Comparison of ENCODE assay signal across 24 mouse cellular contexts in genomic region chr16:59565631-59566030, GRCm38 (mm10). TPM values are rescaled to one million over a fixed set of nuclear protein-coding genes. Genes with fewer than 3 reads are reported as not detected.
DNase-seq lines count a peak whose midpoint lies in the region; ATAC-seq and TF ChIP-seq lines count a peak whose summit lies in the region.
"Had no signal": no experiment of that assay in that cellular context is flagged by ENCODE, and none has a peak within 500 bp of the region (broad histone marks: within the 10 kb centered on the region; RNA-seq: fewer than 3 reads in every experiment).

No protein-coding gene starts in this region.

- no peak for TF ChIP-seq CTCF in stomach, postnatal 0 days (IDR thresholded peaks at IDR 0.05; ENCODE audit: low read depth)
- TF ChIP-seq CTCF in intestine, postnatal 0 days (IDR thresholded peaks at IDR 0.05; ENCODE audit: low read depth) = no peak

- in situ Hi-C loops in ES-E14 (cut with MboI; ENCODE audit: low sequenced_read_pairs in 2 of 2, unreplicated experiment in 2 of 2) = no loop called here

- H3K4me3 ChIP-seq in ES-E14 (ENCODE audit: insufficient read depth in 1 of 2, low read depth in 1 of 2, low read length in 2 of 2, poor library complexity in 1 of 2, severe bottlenecking in 1 of 2) = no peak overlapping the region
- H3K4me3 ChIP-seq in stomach, postnatal 0 days (ENCODE audit: low read depth, low read length) = no peak overlapping the region
- no peak overlapping the region for H3K4me3 ChIP-seq in intestine, postnatal 0 days (ENCODE audit: low read depth, low read length)
- H3K4me3 ChIP-seq: embryonic facial prominence, embryonic 10.5 days; embryonic facial prominence, embryonic 12.5 days; forebrain, embryonic 13.5 days; forebrain, embryonic 15.5 days had no signal

- no peak for TF ChIP-seq EP300 in stomach, postnatal 0 days (optimal IDR thresholded peaks at IDR 0.05)

- peaks cover 4 to 19% of the 10 kb centered on the region in 2 experiments for H3K4me1 ChIP-seq in ES-E14 (ENCODE audit: control insufficient read depth in 2 of 2, insufficient read depth in 2 of 2, low read length in 2 of 2, poor library complexity in 1 of 2)
- H3K4me1 ChIP-seq in stomach, postnatal 0 days (replicated peaks; ENCODE audit: control insufficient read depth, insufficient read depth) = peaks cover 3% of the 10 kb centered on the region; the same call in 1 of the 2 replicates
- no peaks in the 10 kb centered on the region for H3K4me1 ChIP-seq in intestine, postnatal 0 days (replicated peaks; ENCODE audit: control insufficient read depth, insufficient read depth, low read length)
- H3K4me1 ChIP-seq: embryonic facial prominence, embryonic 10.5 days; forebrain, embryonic 13.5 days; forebrain, embryonic 15.5 days had no signal

- no peak overlapping the region for H3K4me2 ChIP-seq in stomach, postnatal 0 days (replicated peaks; ENCODE audit: low read depth)
- no peak overlapping the region for H3K4me2 ChIP-seq in intestine, postnatal 0 days (replicated peaks; ENCODE audit: low read depth)
- H3K4me2 ChIP-seq: embryonic facial prominence, embryonic 12.5 days; forebrain, embryonic 13.5 days; forebrain, embryonic 15.5 days had no signal

- no peak overlapping the region; the same call in 1 of the 2 replicates for H3K27ac ChIP-seq in ES-E14 (ENCODE audit: insufficient read depth, low read depth, low read length, poor library complexity, severe bottlenecking)
- 0 out of 2 replicates have a peak overlapping the region, but pooled peaks have one; percentile 2 for H3K27ac ChIP-seq in stomach, postnatal 0 days (replicated peaks)
- no peak overlapping the region for H3K27ac ChIP-seq in intestine, postnatal 0 days (ENCODE audit: low read depth, low read length)
- H3K27ac ChIP-seq: embryonic facial prominence, embryonic 10.5 days; embryonic facial prominence, embryonic 12.5 days; forebrain, embryonic 13.5 days; forebrain, embryonic 15.5 days had no signal

- no peak overlapping the region for H3K9ac ChIP-seq in ES-E14 (ENCODE audit: insufficient read depth, low read depth, low read length, poor library complexity, severe bottlenecking)
- no peak overlapping the region for H3K9ac ChIP-seq in stomach, postnatal 0 days (ENCODE audit: low read length)
- H3K9ac ChIP-seq in intestine, postnatal 0 days (ENCODE audit: low read depth, low read length) = no peak overlapping the region
- H3K9ac ChIP-seq: embryonic facial prominence, embryonic 12.5 days; forebrain, embryonic 13.5 days; forebrain, embryonic 15.5 days; forebrain, postnatal 0 days had no signal

- DNase-seq in heart, adult 11 months = peak; percentile 30
- DNase-seq in heart, postnatal 36 days = no peak
- peak; percentile 40 for DNase-seq in ES-E14 (ENCODE audit: low read depth, low spot score)
- DNase-seq in WW6 (ENCODE audit: low read depth, low spot score) = peak; percentile 22
- no peak for DNase-seq in stomach, postnatal 0 days (ENCODE audit: low spot score)
- no peak for DNase-seq in lung, postnatal 10 days
- no peak for DNase-seq in cerebellum, adult 9-11 months
- DNase-seq: adrenal gland, postnatal 10 days; adrenal gland, postnatal 25 days; B cell, adult 2 months; cerebellum, adult 11 months; cerebellum, adult 18-20 months; cerebellum, adult 8-10 months; cerebellum, postnatal 10 days; cerebellum, postnatal 25 days; forebrain, postnatal 0 days had no signal

- H3K27me3 ChIP-seq in stomach, postnatal 0 days (ENCODE audit: control insufficient read depth, insufficient read depth, low read length) = no peaks in the 10 kb centered on the region
- no peaks in the 10 kb centered on the region for H3K27me3 ChIP-seq in intestine, postnatal 0 days (replicated peaks; ENCODE audit: control insufficient read depth, insufficient read depth, low read length)
- H3K27me3 ChIP-seq: CH12.LX; embryonic facial prominence, embryonic 12.5 days; forebrain, embryonic 13.5 days; forebrain, embryonic 15.5 days had no signal

- WGBS in stomach, postnatal 0 days = 77% methylated on average over 2 of the region's 2 CpGs
- WGBS in intestine, postnatal 0 days = 88% methylated on average over 2 of the region's 2 CpGs

- H3K36me3 ChIP-seq in ES-E14 (ENCODE audit: control insufficient read depth, insufficient read depth, low read length, poor library complexity, severe bottlenecking) = no peaks in the 10 kb centered on the region
- no peaks in the 10 kb centered on the region for H3K36me3 ChIP-seq in stomach, postnatal 0 days (ENCODE audit: control insufficient read depth, insufficient read depth, low read length)
- peaks cover 5% of the 10 kb centered on the region for H3K36me3 ChIP-seq in intestine, postnatal 0 days (ENCODE audit: control insufficient read depth, insufficient read depth)
- H3K36me3 ChIP-seq: embryonic facial prominence, embryonic 12.5 days; forebrain, embryonic 15.5 days had no signal

- no peaks in the 10 kb centered on the region for H3K9me3 ChIP-seq in ES-E14 (ENCODE audit: control insufficient read depth, insufficient read depth, low read depth, low read length)
- no peaks in the 10 kb centered on the region for H3K9me3 ChIP-seq in stomach, postnatal 0 days (ENCODE audit: control insufficient read depth, low read length)
- no peaks in the 10 kb centered on the region for H3K9me3 ChIP-seq in intestine, postnatal 0 days (ENCODE audit: control insufficient read depth)
- H3K9me3 ChIP-seq: embryonic facial prominence, embryonic 10.5 days; embryonic facial prominence, embryonic 12.5 days; forebrain, embryonic 13.5 days; forebrain, embryonic 15.5 days had no signal

- intact Hi-C loops in heart, postnatal 36 days (cut with DNase I) = no loop called here

- ATAC-seq in stomach, postnatal 0 days (ENCODE audit: low FRiP score, low TSS enrichment) = no peak
- no peak for ATAC-seq in intestine, postnatal 0 days
- ATAC-seq: activated CD4-positive, CD25-positive, alpha-beta regulatory T cell, adult 4 months; CD4-positive, CD25-positive, alpha-beta regulatory T cell, adult 4 months; forebrain, embryonic 13.5 days; forebrain, embryonic 15.5 days; forebrain, postnatal 0 days had no signal

TF ChIP-seq in ES-E14, 5 proteins besides CTCF, POLR2A, EP300 and RAD21:
- TF ChIP-seq ZNF384 (IDR thresholded peaks at IDR 0.05; ENCODE audit: low read depth, low read length) (no peak), ZC3H11A (IDR thresholded peaks at IDR 0.05; ENCODE audit: borderline replicate concordance, low read depth, low read length) (no peak), MAFK (IDR thresholded peaks at IDR 0.05; ENCODE audit: insufficient read depth, low read depth, low read length) (no peak), CHD2 (IDR thresholded peaks at IDR 0.05; ENCODE audit: low read depth, low read length) (no peak), HCFC1 (IDR thresholded peaks at IDR 0.05; ENCODE audit: borderline replicate concordance, insufficient read depth, low read length) (no peak)

RNA-seq across cellular contexts. Expression of gene Crybg3, which starts 35.1 kb away (rescaled TPM):
- 10 to 100 TPM; 65.4 to 90.1 TPM for total RNA-seq in heart, postnatal 36 days (2021)
- total RNA-seq in ES-E14 (2012; rRNA removed) = 10.2 and 12.1 TPM in 2 replicates
- 6.3 and 7.3 TPM in 2 replicates for polyA plus RNA-seq in stomach, postnatal 0 days (2015; fragmentation: Nextera tagmentation; extraction: Ambion mirVana)
- polyA plus RNA-seq in intestine, postnatal 0 days (2015; fragmentation: Nextera tagmentation; extraction: Ambion mirVana) = 3.1 and 3.2 TPM in 2 replicates

Comparison
In these comparisons a context has a peak if more than half of its experiments do, and no peak if none do; other contexts are left out.
1. DNase-seq: peak in heart, adult 11 months (single experiment), ES-E14 (single experiment) and WW6 (single experiment); none in heart, postnatal 36 days (0 of 2), stomach, postnatal 0 days (single experiment), lung, postnatal 10 days (single experiment) and cerebellum, adult 9-11 months (single experiment).